Mouse (Mus musculus) ES-CJ7 (cell line): ENCODE measurements around the gene A930018P22Rik.
"Not testable (repeated sequence)": the region's sequence is repeated elsewhere in the genome, so short reads cannot be mapped to it uniquely, and the experiment has no call there.

Experiments
- DNase-seq: peaks from one replicate; pipeline ENCODE4 v3.0.0; 2011; ENCODE audit warnings: low read depth, low spot score

The A930018P22Rik gene

GRCm38 (mm10) chr2:104122505-104123378, at the start of gene A930018P22Rik:
A930018P22Rik (plus strand) TSS chr2:104122769.
- peak; percentile 95 for DNase-seq

- not testable (repeated sequence) for DNase-seq
Observed at GRCm38 (mm10) chr2:104078285-104078684, 44.3 kb upstream of the A930018P22Rik start.

GRCm38 (mm10) chr2:104081436-104082050, 41.0 kb upstream of the A930018P22Rik start:
- DNase-seq, result not testable (repeated sequence)

- no peak for DNase-seq
Observed at GRCm38 (mm10) chr2:104082474-104082873, 40.1 kb upstream of the A930018P22Rik start.

GRCm38 (mm10) chr2:104084027-104084426, 38.5 kb upstream of the A930018P22Rik start:
- not testable (repeated sequence) for DNase-seq

GRCm38 (mm10) chr2:104087562-104087961, 35.0 kb upstream of the A930018P22Rik start:
- not testable (repeated sequence) for DNase-seq

GRCm38 (mm10) chr2:104093305-104093704, 29.3 kb upstream of the A930018P22Rik start:
- DNase-seq, result no peak

- DNase-seq, result peak; percentile 89
Observed at GRCm38 (mm10) chr2:104095741-104096213, 26.8 kb upstream of the A930018P22Rik start, which contains the start of gene Cd59a. Cd59a (plus strand) TSS chr2:104095801.

GRCm38 (mm10) chr2:104096256-104096655, 26.3 kb upstream of the A930018P22Rik start:
- DNase-seq, result no peak

GRCm38 (mm10) chr2:104096796-104097195, 25.8 kb upstream of the A930018P22Rik start:
- DNase-seq, result peak; percentile 38

- not testable (repeated sequence) for DNase-seq
Observed at GRCm38 (mm10) chr2:104097396-104097795, 25.2 kb upstream of the A930018P22Rik start.

- DNase-seq, result peak; percentile 61
Observed at GRCm38 (mm10) chr2:104098529-104099230, 23.9 kb upstream of the A930018P22Rik start.

- no peak for DNase-seq
Observed at GRCm38 (mm10) chr2:104099231-104099585, 23.4 kb upstream of the A930018P22Rik start.

GRCm38 (mm10) chr2:104099946-104100345, 22.6 kb upstream of the A930018P22Rik start:
- DNase-seq, result no peak

GRCm38 (mm10) chr2:104104800-104105199, 17.8 kb upstream of the A930018P22Rik start:
- no peak for DNase-seq

- DNase-seq, result not testable (repeated sequence)
Observed at GRCm38 (mm10) chr2:104109021-104109420, 13.5 kb upstream of the A930018P22Rik start.

GRCm38 (mm10) chr2:104109528-104109927, 13.0 kb upstream of the A930018P22Rik start:
- peak; percentile 37 for DNase-seq

GRCm38 (mm10) chr2:104110031-104110430, 12.5 kb upstream of the A930018P22Rik start:
- DNase-seq, result no peak

- not testable (repeated sequence) for DNase-seq
Observed at GRCm38 (mm10) chr2:104111170-104111797, 11.3 kb upstream of the A930018P22Rik start.

- DNase-seq, result not testable (repeated sequence)
Observed at GRCm38 (mm10) chr2:104113563-104113962, 9.0 kb upstream of the A930018P22Rik start.

- no peak for DNase-seq
Observed at GRCm38 (mm10) chr2:104114898-104115297, 7.7 kb upstream of the A930018P22Rik start.
